Mouse (Mus musculus): ENCODE measurements at regions not wholly inside any gene's neighbourhood (a gene's known extent, or its start where the extent isn't known, plus 50 kb on each side); places are given as distances from the start of the nearest gene placed in this dataset.

DNA sequence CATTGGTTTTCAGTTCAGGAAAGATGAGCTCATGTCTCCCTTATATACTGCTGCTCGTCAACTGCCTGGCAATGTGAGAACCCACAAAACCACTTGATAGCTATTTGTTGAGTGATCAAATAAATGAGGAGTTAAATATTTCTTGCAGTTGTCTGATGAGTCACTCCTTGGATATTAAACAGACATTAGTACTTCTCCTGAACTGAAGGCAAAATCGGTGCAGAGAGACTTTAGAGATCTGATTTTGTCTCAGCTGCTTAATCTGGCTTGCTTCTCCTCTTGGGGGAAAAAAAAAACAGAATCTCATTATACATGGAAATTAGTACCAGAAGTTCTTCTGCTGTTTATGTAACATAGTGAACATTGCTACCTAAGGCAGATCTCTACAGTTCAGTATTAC, 775.7 kb downstream of the Galc start:
- TF ChIP-seq CTCF (IDR thresholded peaks at IDR 0.05; ENCODE audit: low read depth) (no peak), EP300 (IDR thresholded peaks at IDR 0.05; ENCODE audit: low read depth) (no peak)
